In genomic region chr11:88165683-88166364, GRCm38 (mm10) we compare ENCODE assay signal across 9 mouse cellular contexts. TPM values are rescaled to one million over a fixed set of nuclear protein-coding genes. Genes with fewer than 3 reads are reported as not detected.
DNase-seq lines count a peak whose midpoint lies in the region; ATAC-seq lines count a peak whose summit lies in the region.
"Had no signal": no experiment of that assay in that cellular context is flagged by ENCODE, and none has a peak within 500 bp of the region (broad histone marks: within the 10 kb centered on the region; RNA-seq: fewer than 3 reads in every experiment).

No protein-coding gene starts in this region.

- 73% methylated on average over 10 of the region's 10 CpGs for WGBS in heart, embryonic 10.5 days
- WGBS in neural tube, embryonic 11.5 days = 74% methylated on average over 10 of the region's 10 CpGs
- 52% methylated on average over 10 of the region's 10 CpGs for WGBS in heart, embryonic 16.5 days
- WGBS in stomach, embryonic 14.5 days = 61% methylated on average over 10 of the region's 10 CpGs

- peaks cover 70% of the 10 kb centered on the region for H3K4me1 ChIP-seq in heart, embryonic 10.5 days
- H3K4me1 ChIP-seq in neural tube, embryonic 11.5 days (ENCODE audit: control insufficient read depth, insufficient read depth, low read length) = peaks cover 35% of the 10 kb centered on the region
- peaks cover 42% of the 10 kb centered on the region for H3K4me1 ChIP-seq in heart, embryonic 16.5 days (ENCODE audit: control insufficient read depth, insufficient read depth, low read length)
- peaks cover 28% of the 10 kb centered on the region for H3K4me1 ChIP-seq in stomach, embryonic 14.5 days (ENCODE audit: control insufficient read depth, insufficient read depth, low read length)

- H3K27ac ChIP-seq in heart, embryonic 10.5 days = peak overlapping the region; percentile 90
- 0 out of 2 replicates have a peak overlapping the region, but pooled peaks have one; percentile 20 for H3K27ac ChIP-seq in neural tube, embryonic 11.5 days (ENCODE audit: low read depth, low read length)
- H3K27ac ChIP-seq in heart, embryonic 16.5 days (ENCODE audit: low read length) = peak overlapping the region; percentile 97
- H3K27ac ChIP-seq in stomach, embryonic 14.5 days (ENCODE audit: low read length) = peak overlapping the region; percentile 81; the same call in 1 of the 2 replicates

- H3K4me2 ChIP-seq in neural tube, embryonic 11.5 days (ENCODE audit: low read depth) = no peak overlapping the region
- H3K4me2 ChIP-seq in heart, embryonic 16.5 days (ENCODE audit: low read depth, low read length) = peak overlapping the region; percentile 23
- H3K4me2 ChIP-seq in stomach, embryonic 14.5 days (replicated peaks; ENCODE audit: low read depth, low read length) = no peak overlapping the region

- peaks cover 33% of the 10 kb centered on the region for H3K27me3 ChIP-seq in heart, embryonic 10.5 days (ENCODE audit: insufficient read depth, poor library complexity, severe bottlenecking)
- peaks cover 5% of the 10 kb centered on the region; the same call in 1 of the 2 replicates for H3K27me3 ChIP-seq in neural tube, embryonic 11.5 days (ENCODE audit: control insufficient read depth, insufficient read depth, low read length)
- no peaks in the 10 kb centered on the region; the same call in 1 of the 2 replicates for H3K27me3 ChIP-seq in heart, embryonic 16.5 days (ENCODE audit: control insufficient read depth, insufficient read depth, low read length)
- no peaks in the 10 kb centered on the region for H3K27me3 ChIP-seq in stomach, embryonic 14.5 days (ENCODE audit: control insufficient read depth, insufficient read depth, low read length)

- no peak for DNase-seq in heart, embryonic 10.5 days (ENCODE audit: low spot score)
- DNase-seq in heart, postnatal 4 days = no peak
- no peak for DNase-seq in neural tube, embryonic 11.5 days (ENCODE audit: low spot score)
- no peak for DNase-seq in neural tube, embryonic 10.5 days (ENCODE audit: extremely low spot score, low spot score)
- no peak for DNase-seq in spleen, adult 12 weeks (ENCODE audit: low spot score)
- no peak for DNase-seq in urinary bladder, postnatal 36 days (ENCODE audit: low spot score in 2 of 2)
- DNase-seq: cerebellum, adult 9-11 months had no signal

- no peak overlapping the region for H3K9ac ChIP-seq in neural tube, embryonic 11.5 days (ENCODE audit: low read length)
- H3K9ac ChIP-seq in heart, embryonic 16.5 days (ENCODE audit: low read length) = peak overlapping the region; percentile 65
- H3K9ac ChIP-seq in stomach, embryonic 14.5 days (replicated peaks; ENCODE audit: low read depth, low read length) = no peak overlapping the region

- ATAC-seq in neural tube, embryonic 11.5 days (ENCODE audit: insufficient read depth, low FRiP score, low TSS enrichment) = no peak
- no peak for ATAC-seq in heart, embryonic 16.5 days (replicated peaks; ENCODE audit: extremely low read depth, insufficient read depth, low FRiP score)
- ATAC-seq in stomach, embryonic 14.5 days (ENCODE audit: insufficient number of reproducible peaks, insufficient read depth, low FRiP score, low read depth) = no peak

- H3K4me3 ChIP-seq in heart, embryonic 10.5 days = no peak overlapping the region
- H3K4me3 ChIP-seq in neural tube, embryonic 11.5 days (ENCODE audit: low read depth, low read length) = no peak overlapping the region
- H3K4me3 ChIP-seq in heart, embryonic 16.5 days (ENCODE audit: low read length) = no peak overlapping the region
- no peak overlapping the region for H3K4me3 ChIP-seq in stomach, embryonic 14.5 days (ENCODE audit: low read depth, low read length)

- H3K36me3 ChIP-seq in heart, embryonic 10.5 days = no peaks in the 10 kb centered on the region
- no peaks in the 10 kb centered on the region for H3K36me3 ChIP-seq in neural tube, embryonic 11.5 days (ENCODE audit: control insufficient read depth, insufficient read depth, low read length)
- no peaks in the 10 kb centered on the region for H3K36me3 ChIP-seq in heart, embryonic 16.5 days (ENCODE audit: control insufficient read depth, insufficient read depth)
- H3K36me3 ChIP-seq in stomach, embryonic 14.5 days (ENCODE audit: control insufficient read depth, insufficient read depth, low read length) = no peaks in the 10 kb centered on the region

- no peaks in the 10 kb centered on the region for H3K9me3 ChIP-seq in heart, embryonic 10.5 days
- no peaks in the 10 kb centered on the region for H3K9me3 ChIP-seq in neural tube, embryonic 11.5 days (ENCODE audit: control insufficient read depth, low read length)
- no peaks in the 10 kb centered on the region for H3K9me3 ChIP-seq in heart, embryonic 16.5 days (replicated peaks; ENCODE audit: control insufficient read depth, low read length)
- no peaks in the 10 kb centered on the region for H3K9me3 ChIP-seq in stomach, embryonic 14.5 days (ENCODE audit: control insufficient read depth, low read depth, low read length)

RNA-seq across cellular contexts. Expression of gene Mrps23, which starts 38.4 kb away (rescaled TPM):
- 74.6 and 82.3 TPM in 2 replicates for polyA plus RNA-seq in heart, embryonic 10.5 days (2016; fragmentation: Nextera tagmentation; extraction: Ambion mirVana)
- 100 to 1,000 TPM; 204 to 207 TPM for total RNA-seq in heart, postnatal 4 days (2021)
- 76.3 and 85.5 TPM in 2 replicates for polyA plus RNA-seq in neural tube, embryonic 11.5 days (2014; fragmentation: Nextera tagmentation; extraction: Ambion mirVana)
- 97.6 and 105 TPM in 2 replicates for polyA plus RNA-seq in heart, embryonic 16.5 days (2015; fragmentation: Nextera tagmentation; extraction: Ambion mirVana)
- polyA plus RNA-seq in stomach, embryonic 14.5 days (2014; fragmentation: Nextera tagmentation; extraction: Ambion mirVana) = 58.6 and 59.2 TPM in 2 replicates

Comparison
In these comparisons a context has a peak if more than half of its experiments do, and no peak if none do; other contexts are left out.
1. H3K27ac ChIP-seq: peak in every context shown above with its lines; median percentile 97 in heart, embryonic 16.5 days; 90 in heart, embryonic 10.5 days; 81 in stomach, embryonic 14.5 days; 20 in neural tube, embryonic 11.5 days.